Mouse (Mus musculus) lung, adult 2 months (tissue): Measurements from ENCODE around the gene Slit3.

Source experiments
- CTCF ChIP-seq: fragments of 200-500 bp; IDR thresholded peaks from 2 replicates; pipeline ENCODE4 v1.5.1; 2011; ENCODE audit warnings: mild to moderate bottlenecking, low read length, control low read depth; ENCODE audit not compliant: insufficient read depth
- POLR2A ChIP-seq: fragments of 200-500 bp; IDR thresholded peaks from 2 replicates; pipeline ENCODE4 v1.6.1; 2011; ENCODE audit warnings: low read depth, mild to moderate bottlenecking, control low read depth, low read length, borderline replicate concordance; ENCODE audit errors: extremely low read depth

DNA sequence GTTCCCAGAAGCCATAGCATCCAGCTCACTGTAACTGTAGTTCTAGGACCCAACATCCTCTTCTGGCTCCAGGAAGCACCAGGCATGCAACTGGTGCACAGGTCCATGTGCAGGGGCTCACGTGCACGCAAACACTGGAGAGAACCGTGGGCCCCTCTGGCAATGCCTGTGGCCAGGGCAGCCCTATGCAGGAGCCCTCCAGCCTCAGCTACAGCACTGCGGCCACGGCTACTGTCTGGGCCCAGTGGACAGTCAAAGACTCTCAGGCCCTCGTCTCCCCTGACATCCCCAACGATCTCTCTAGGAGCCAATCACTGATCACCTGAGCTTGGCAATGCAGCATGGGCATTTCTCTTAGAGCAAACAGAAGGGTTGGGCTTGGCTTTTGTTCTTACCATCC lies 572.6 kb downstream of the Slit3 start:
- TF ChIP-seq CTCF (no peak), POLR2A (no peak)
